Mouse (Mus musculus): Measurements from ENCODE around the gene Stk39. TPM values are rescaled to one million over a fixed set of nuclear protein-coding genes. Genes with fewer than 3 reads are reported as not detected.

Stk39 gene
- total RNA-seq, 2 experiments from 2014 or later, result 0.36 TPM; not detected in 1

DNA sequence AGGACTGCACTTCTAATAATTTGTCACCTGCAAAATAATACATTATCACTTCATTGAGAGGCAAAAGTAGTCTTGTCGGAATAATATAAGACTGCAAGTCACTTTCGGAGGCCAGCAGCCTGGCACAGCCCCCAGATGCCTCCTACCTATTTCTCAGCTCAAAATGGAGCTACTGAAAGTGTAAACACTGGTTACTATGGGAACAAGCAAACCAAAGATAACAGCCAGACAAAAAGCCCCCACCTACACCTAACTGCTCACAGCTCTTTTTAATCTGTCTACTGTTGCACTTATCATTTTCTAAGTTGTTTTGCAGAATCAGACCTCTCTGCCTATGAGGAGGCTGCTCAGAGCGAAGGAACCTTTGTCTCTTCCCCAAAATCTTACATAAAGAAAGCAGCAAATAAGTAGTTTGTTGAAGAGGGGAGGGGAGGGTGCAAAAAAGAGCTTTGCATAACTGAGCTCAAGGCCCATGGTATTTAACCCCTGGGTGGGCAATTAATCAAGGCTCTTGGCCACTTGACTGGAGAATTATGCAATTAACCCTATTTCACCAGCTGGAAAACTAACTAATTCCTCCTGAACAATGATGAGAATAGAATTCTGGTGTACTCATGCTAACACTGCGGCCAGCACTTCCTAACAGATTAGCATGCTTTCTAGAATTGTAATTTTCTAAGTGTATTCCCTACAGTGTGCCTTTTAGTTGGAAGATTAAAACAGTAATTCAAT is 170.1 kb downstream of the Stk39 start:
- no peak for ATAC-seq (replicated peaks; ENCODE audit: poor library complexity, severe bottlenecking)

- no peak for ATAC-seq (replicated peaks; ENCODE audit: poor library complexity, severe bottlenecking)
These were observed 173.7 kb downstream of the Stk39 start for GRCm38 (mm10) chr2:68298356-68298755.

DNA sequence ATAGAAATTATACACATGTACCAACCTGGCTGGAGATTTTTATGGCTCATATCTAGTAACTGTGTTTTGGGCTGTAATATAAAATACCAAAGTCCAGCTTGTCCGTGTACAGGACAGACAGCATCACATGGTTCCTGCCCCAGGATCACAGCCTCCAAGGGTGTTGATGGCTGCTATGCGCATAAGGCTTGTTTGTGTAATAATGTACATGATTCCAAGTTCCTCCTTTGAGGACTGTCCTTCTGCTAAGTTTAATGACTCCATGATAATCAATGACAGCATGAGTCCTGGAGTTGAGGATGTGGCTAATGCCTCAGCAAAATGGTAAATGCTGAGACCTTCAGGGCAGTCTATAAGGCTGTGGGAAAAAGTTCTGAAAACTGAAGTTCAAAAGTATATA is 174.1 kb downstream of the Stk39 start:
- ATAC-seq (replicated peaks; ENCODE audit: poor library complexity, severe bottlenecking), result no peak

DNA sequence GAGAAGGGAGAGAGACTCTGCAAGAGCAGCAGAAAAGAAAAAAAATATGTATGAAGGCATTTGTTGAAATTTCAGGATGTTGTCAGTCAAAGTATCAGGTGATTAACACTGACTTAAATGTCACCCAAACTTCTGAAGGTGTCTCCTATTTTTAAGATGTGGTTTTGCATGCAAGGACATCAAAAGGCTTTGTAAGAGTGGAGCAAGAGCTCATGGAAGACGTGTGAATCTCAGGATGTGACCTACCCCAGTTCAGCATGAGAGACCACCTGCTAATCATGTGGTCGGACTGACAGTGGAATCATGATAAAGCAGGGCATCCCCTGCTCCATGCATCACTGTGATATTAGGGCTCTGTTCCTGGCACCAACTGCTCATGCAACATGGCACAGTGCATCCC is 175.3 kb downstream of the Stk39 start:
- ATAC-seq (replicated peaks; ENCODE audit: poor library complexity, severe bottlenecking), result no peak

GRCm38 (mm10) chr2:68292539-68293320 is 179.3 kb downstream of the Stk39 start:
- ATAC-seq (replicated peaks; ENCODE audit: poor library complexity, severe bottlenecking), result no peak

- ATAC-seq (replicated peaks; ENCODE audit: poor library complexity, severe bottlenecking), result no peak
These were observed 180.2 kb downstream of the Stk39 start for GRCm38 (mm10) chr2:68291895-68292294.

- ATAC-seq (replicated peaks; ENCODE audit: poor library complexity, severe bottlenecking), result no peak
These were observed 182.1 kb downstream of the Stk39 start for GRCm38 (mm10) chr2:68289961-68290360.

DNA sequence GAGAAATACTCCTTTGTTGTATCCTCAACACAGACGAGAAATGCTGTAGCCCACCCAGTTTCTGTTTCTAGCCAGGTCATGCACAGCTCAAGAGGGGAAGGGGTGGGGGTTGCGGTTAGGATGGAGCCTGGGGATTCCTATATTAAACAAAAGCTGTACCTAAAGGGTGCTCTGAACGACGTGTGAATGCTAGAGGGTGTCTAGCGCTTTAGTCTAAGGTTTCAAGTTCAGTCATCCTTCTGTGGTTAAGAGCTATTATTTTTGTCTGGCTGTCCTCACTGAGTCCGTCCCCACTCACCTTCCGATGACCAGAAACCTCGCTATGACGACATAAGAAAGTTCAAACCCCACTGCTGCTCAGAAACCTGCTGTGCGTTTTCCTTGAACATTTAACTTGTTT is 182.9 kb downstream of the Stk39 start:
- no peak for ATAC-seq (replicated peaks; ENCODE audit: poor library complexity, severe bottlenecking)

DNA sequence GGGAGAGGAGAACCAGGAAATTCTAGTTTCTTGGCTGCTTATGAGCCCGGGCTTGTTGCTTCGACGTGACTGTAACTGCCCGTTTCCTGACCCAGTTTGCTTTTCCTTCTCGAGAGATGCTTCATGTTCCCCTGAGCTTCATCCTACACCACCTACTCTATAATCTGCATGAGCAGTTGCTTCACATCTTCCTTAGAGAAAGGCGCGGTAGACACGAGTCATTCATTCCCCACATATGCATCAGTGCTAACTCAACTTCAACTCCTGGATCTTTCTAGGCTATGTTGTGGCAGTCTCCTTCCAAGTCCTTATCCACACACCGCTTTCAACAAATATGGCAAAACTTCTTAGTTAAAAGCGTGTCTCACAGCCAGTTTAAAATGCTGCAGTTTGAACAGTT is 184.0 kb downstream of the Stk39 start:
- ATAC-seq (replicated peaks; ENCODE audit: poor library complexity, severe bottlenecking), result no peak

DNA sequence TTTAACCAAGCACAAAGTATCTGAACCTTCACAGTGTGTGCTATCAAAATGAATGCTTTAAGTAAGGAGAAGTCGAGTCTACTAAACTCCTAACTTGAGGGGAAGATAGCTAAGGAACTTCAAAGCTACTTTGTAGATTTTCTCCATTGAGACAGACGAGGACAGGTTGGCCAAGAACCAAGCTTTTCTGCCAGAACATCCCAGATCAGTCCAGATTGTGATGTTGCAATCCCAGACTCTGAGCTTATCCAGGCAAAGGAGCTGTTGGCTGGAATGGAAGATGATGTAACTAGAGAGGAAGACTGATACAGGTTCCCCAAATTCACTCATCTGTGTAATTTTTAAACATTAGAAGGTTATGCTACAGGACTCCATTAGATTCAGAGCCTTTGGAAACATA is 187.7 kb downstream of the Stk39 start:
- ATAC-seq (replicated peaks; ENCODE audit: poor library complexity, severe bottlenecking), result no peak

DNA sequence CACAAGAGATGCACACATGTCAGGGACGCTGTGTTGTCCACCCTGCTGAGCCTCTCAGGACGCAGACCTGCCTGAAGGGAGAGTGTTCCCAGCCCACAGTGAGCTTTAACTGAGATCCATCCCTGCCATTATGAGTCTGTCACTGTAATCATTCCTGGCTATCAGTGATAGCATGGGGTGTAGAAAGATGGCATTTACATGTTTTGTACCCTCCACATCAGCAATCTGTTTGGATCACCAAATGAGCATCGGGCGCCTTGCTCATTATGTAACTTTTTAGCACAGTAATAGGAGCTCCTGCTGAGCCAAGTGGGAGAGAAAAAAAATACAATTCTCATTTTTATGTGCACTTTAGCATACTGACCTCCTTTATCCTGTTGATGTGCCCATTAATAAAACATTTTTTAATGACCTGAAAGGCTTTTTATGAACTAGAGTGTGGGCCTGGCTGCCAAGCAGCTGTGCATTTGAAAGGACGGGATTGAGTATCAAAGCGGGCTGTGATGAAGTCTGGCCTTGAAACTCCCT is 189.0 kb downstream of the Stk39 start:
- ATAC-seq (replicated peaks; ENCODE audit: poor library complexity, severe bottlenecking), result no peak

GRCm38 (mm10) chr2:68281575-68281974 is 190.5 kb downstream of the Stk39 start:
- ATAC-seq (replicated peaks; ENCODE audit: poor library complexity, severe bottlenecking), result no peak

- no peak for ATAC-seq (replicated peaks; ENCODE audit: poor library complexity, severe bottlenecking)
These were observed 200.8 kb downstream of the Stk39 start for GRCm38 (mm10) chr2:68271301-68271700.

GRCm38 (mm10) chr2:68270836-68271235 is 201.2 kb downstream of the Stk39 start:
- no peak for ATAC-seq (replicated peaks; ENCODE audit: poor library complexity, severe bottlenecking)

- ATAC-seq (replicated peaks; ENCODE audit: poor library complexity, severe bottlenecking), result no peak
These were observed 202.4 kb downstream of the Stk39 start for GRCm38 (mm10) chr2:68269646-68270045.

DNA sequence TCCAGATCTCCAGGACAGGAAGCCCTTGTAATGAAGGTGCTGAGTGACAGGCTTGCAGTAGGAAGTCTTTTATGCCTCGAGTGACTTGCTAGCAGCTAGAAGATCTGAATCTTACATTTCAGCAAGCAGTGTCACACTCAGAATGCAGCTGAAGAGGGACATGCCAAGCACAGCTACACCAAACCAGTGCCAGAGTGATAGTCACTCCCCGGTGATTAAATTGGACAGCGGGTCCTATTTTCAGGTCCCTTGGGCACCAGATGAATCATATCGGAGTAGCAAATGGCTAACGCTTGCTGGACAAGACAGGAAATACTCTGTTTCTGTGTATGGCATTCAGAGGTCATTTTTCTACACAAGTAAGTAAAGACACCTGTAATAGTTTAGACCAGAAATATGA is 207.2 kb downstream of the Stk39 start:
- no peak for ATAC-seq (replicated peaks; ENCODE audit: poor library complexity, severe bottlenecking)

GRCm38 (mm10) chr2:68260911-68261310 is 211.2 kb downstream of the Stk39 start:
- ATAC-seq (replicated peaks; ENCODE audit: poor library complexity, severe bottlenecking), result no peak

DNA sequence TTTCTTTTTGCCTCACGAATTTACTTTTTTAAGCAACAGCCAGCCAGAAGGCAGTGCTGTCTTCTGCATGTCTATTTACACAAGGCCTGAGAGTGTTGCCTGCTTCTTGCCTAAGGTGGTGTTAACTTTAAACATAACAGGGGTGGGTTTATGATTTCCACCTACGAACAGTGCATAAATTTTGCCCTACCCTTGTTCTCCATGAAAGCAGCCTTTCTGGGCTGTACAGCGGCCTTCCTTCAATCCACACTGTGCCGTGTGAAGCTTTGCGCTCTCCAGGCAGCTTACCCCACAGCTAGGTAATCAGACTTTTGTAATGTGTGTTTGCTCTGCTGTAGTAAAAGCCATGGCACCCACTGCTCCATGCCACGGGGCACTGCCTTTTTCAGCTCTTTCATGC is 214.5 kb downstream of the Stk39 start:
- ATAC-seq (replicated peaks; ENCODE audit: poor library complexity, severe bottlenecking), result no peak

GRCm38 (mm10) chr2:68256472-68256871 is 215.6 kb downstream of the Stk39 start:
- no peak for ATAC-seq (replicated peaks; ENCODE audit: poor library complexity, severe bottlenecking)

- ATAC-seq (replicated peaks; ENCODE audit: poor library complexity, severe bottlenecking), result no peak
These were observed 217.3 kb downstream of the Stk39 start for GRCm38 (mm10) chr2:68254756-68255155.

- no peak for ATAC-seq (replicated peaks; ENCODE audit: poor library complexity, severe bottlenecking)
These were observed 218.8 kb downstream of the Stk39 start for GRCm38 (mm10) chr2:68253222-68253621.
